Mouse (Mus musculus): ENCODE results near the gene Sh3bp1.

DNA sequence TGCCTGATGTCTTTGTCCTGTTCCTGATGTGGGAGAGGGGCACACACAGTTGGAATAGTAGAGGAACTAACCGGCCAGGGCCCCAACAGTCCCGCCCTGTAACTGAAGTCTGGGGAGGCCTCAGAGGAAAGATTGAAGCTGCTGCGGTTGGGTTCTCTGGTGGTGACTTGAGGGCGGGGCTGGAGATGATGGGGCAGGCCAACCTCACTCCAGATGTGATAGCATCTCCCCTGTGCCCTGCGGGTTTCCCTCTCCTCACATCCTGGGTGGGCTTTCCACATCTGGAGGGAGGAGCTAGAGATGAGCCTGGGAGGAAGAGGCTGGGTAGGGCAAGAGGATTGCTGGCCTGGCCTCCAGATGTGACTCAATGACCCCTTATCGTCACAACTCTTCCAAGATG, 24.0 kb downstream of the Sh3bp1 start:
- no peak for TF ChIP-seq POLR2A (IDR thresholded peaks at IDR 0.05; ENCODE audit: insufficient read depth, low read length)
- TF ChIP-seq EP300 (IDR thresholded peaks at IDR 0.05; ENCODE audit: insufficient read depth, low read depth, low read length): no peak
- TF ChIP-seq CTCF (IDR thresholded peaks at IDR 0.05; ENCODE audit: low read depth, low read length): no peak

Data from ES-Bruce4 (cell line).